Mouse (Mus musculus): ENCODE data around the gene Tmem179b. TPM values are rescaled to one million over a fixed set of nuclear protein-coding genes. Genes with fewer than 3 reads are reported as not detected.

The Tmem179b gene
- polyA plus RNA-seq, 1 experiment = 28.7 TPM

DNA sequence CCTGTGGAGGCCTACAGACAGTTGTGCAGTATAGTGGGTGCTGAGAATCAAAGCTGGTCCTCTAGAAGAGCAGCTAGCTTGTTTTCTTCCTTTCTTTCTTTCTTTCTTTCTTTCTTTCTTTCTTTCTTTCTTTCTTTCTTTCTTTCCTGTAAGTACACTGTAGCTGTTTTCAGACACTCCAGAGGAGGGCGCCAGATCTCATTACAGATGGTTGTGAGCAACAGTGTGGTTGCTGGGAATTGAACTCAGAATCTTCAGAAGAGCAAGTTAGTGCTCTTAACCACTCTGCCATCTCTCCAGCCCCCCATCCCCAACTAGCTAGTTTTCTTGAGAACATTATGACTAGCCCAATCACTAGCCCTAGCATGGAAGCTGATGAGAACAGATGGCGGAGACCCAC lies 13.5 kb downstream of the Tmem179b start:
- Histone ChIP-seq H3K27me3 (ENCODE audit: control insufficient read depth, insufficient read depth, insufficient read length) (no peaks in the 10 kb centered on the region), H3K36me3 (ENCODE audit: control insufficient read depth, insufficient read depth) (peaks cover 41% of the 10 kb centered on the region), H3K79me2 (ENCODE audit: control insufficient read depth, insufficient read depth) (peaks cover 70% of the 10 kb centered on the region), H3ac (ENCODE audit: control insufficient read depth, insufficient read length, low read depth) (no peak overlapping the region), H3K4me3 (ENCODE audit: insufficient read depth, poor library complexity, severe bottlenecking) (no peak overlapping the region), H3K79me3 (ENCODE audit: low read depth) (peaks cover 56% of the 10 kb centered on the region)
- TF ChIP-seq CEBPB (IDR thresholded peaks at IDR 0.05; ENCODE audit: low read depth) = no peak
- TF ChIP-seq MAX (IDR thresholded peaks at IDR 0.05) = no peak
- no peak for TF ChIP-seq FOSL1 (IDR thresholded peaks at IDR 0.05; ENCODE audit: insufficient read depth, low read length, poor library complexity, severe bottlenecking)
- TF ChIP-seq USF1 (IDR thresholded peaks at IDR 0.05; ENCODE audit: low read depth) = no peak
- no peak for TF ChIP-seq MYOD1 (IDR thresholded peaks at IDR 0.05; ENCODE audit: control insufficient read depth, insufficient read length, low read depth)
- no peak for TF ChIP-seq MYOG (IDR thresholded peaks at IDR 0.05; ENCODE audit: control insufficient read depth, extremely low read depth, insufficient read length)

- Histone ChIP-seq H3K79me3 (ENCODE audit: low read depth) (peaks cover 56% of the 10 kb centered on the region), H3K79me2 (ENCODE audit: control insufficient read depth, insufficient read depth) (peaks cover 79% of the 10 kb centered on the region), H3K27me3 (ENCODE audit: control insufficient read depth, insufficient read depth, insufficient read length) (no peaks in the 10 kb centered on the region), H3K4me3 (ENCODE audit: insufficient read depth, poor library complexity, severe bottlenecking) (no peak overlapping the region), H3K36me3 (ENCODE audit: control insufficient read depth, insufficient read depth) (peaks cover 34% of the 10 kb centered on the region), H3ac (ENCODE audit: control insufficient read depth, insufficient read length, low read depth) (no peak overlapping the region)
- no peak for TF ChIP-seq MYOD1 (IDR thresholded peaks at IDR 0.05; ENCODE audit: control insufficient read depth, insufficient read length, low read depth)
- no peak for TF ChIP-seq USF1 (IDR thresholded peaks at IDR 0.05; ENCODE audit: low read depth)
- TF ChIP-seq CTCF (IDR thresholded peaks at IDR 0.05; ENCODE audit: control insufficient read depth, insufficient read depth, insufficient read length) = no peak
- TF ChIP-seq MAX (IDR thresholded peaks at IDR 0.05) = no peak
- TF ChIP-seq FOSL1 (IDR thresholded peaks at IDR 0.05; ENCODE audit: insufficient read depth, low read length, poor library complexity, severe bottlenecking) = no peak
- no peak for TF ChIP-seq MYOG (IDR thresholded peaks at IDR 0.05; ENCODE audit: control insufficient read depth, extremely low read depth, insufficient read length)
- no peak for TF ChIP-seq CEBPB (IDR thresholded peaks at IDR 0.05; ENCODE audit: low read depth)
Observed at GRCm38 (mm10) chr19:8758899-8759298, 15.4 kb downstream of the Tmem179b start.

DNA sequence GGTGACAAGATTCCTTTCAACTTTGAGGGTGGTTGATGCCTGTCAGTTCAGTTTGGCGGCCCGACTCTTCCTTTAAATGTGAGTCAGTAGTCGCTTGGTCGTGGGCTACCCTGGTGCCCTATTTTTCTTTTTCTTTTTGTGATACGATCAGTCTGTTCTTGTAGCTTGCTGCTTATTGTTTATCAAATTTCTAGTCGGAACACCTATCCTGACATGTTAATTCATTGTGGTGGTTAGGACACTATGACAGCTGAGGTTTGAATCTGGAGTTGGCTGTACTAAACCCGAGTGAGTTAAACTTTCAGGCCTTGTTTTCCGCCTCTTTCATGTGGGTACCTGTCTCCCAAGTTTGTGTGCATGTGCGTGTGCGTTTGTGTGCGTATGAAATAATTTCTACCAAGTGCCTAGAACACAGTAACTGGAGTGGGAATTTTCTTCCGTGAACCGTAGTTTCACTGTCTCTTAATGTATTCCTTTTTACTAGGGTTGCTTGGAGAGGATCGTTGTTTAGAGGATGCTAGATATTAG lies 16.7 kb downstream of the Tmem179b start:
- Histone ChIP-seq H3ac (ENCODE audit: control insufficient read depth, insufficient read length, low read depth) (peak overlapping the region; percentile 99), H3K79me3 (ENCODE audit: low read depth) (peaks cover 52% of the 10 kb centered on the region), H3K36me3 (ENCODE audit: control insufficient read depth, insufficient read depth) (peaks cover 34% of the 10 kb centered on the region), H3K27me3 (ENCODE audit: control insufficient read depth, insufficient read depth, insufficient read length) (no peaks in the 10 kb centered on the region), H3K79me2 (ENCODE audit: control insufficient read depth, insufficient read depth) (peaks cover 70% of the 10 kb centered on the region), H3K4me3 (ENCODE audit: insufficient read depth, poor library complexity, severe bottlenecking) (peak overlapping the region; percentile 95)
- TF ChIP-seq MYOG (IDR thresholded peaks at IDR 0.05; ENCODE audit: control insufficient read depth, extremely low read depth, insufficient read length) (no peak), CEBPB (IDR thresholded peaks at IDR 0.05; ENCODE audit: low read depth) (no peak), MYOD1 (IDR thresholded peaks at IDR 0.05; ENCODE audit: control insufficient read depth, insufficient read length, low read depth) (no peak), MAX (IDR thresholded peaks at IDR 0.05) (no peak), USF1 (IDR thresholded peaks at IDR 0.05; ENCODE audit: low read depth) (no peak), CTCF (IDR thresholded peaks at IDR 0.05; ENCODE audit: control insufficient read depth, insufficient read depth, insufficient read length) (no peak), FOSL1 (IDR thresholded peaks at IDR 0.05; ENCODE audit: insufficient read depth, low read length, poor library complexity, severe bottlenecking) (no peak)

GRCm38 (mm10) chr19:8756635-8757387 lies 17.5 kb downstream of the Tmem179b start, which contains the start of gene Nxf1:
Nxf1 (plus strand) TSS chr19:8757073.
- peaks cover 62% of the 10 kb centered on the region for H3K79me2 ChIP-seq (ENCODE audit: control insufficient read depth, insufficient read depth)
- TF ChIP-seq FOSL1 (IDR thresholded peaks at IDR 0.05; ENCODE audit: insufficient read depth, low read length, poor library complexity, severe bottlenecking) = no peak
- TF ChIP-seq CEBPB (IDR thresholded peaks at IDR 0.05; ENCODE audit: low read depth) = peak; percentile 37

GRCm38 (mm10) chr19:8755652-8756051 lies 18.6 kb downstream of the Tmem179b start:
- no peak for TF ChIP-seq CTCF (IDR thresholded peaks at IDR 0.05; ENCODE audit: control insufficient read depth, insufficient read depth, insufficient read length)
- H3K27me3 ChIP-seq (ENCODE audit: control insufficient read depth, insufficient read depth, insufficient read length) = no peaks in the 10 kb centered on the region
- peaks cover 51% of the 10 kb centered on the region for H3K79me2 ChIP-seq (ENCODE audit: control insufficient read depth, insufficient read depth)
- H3ac ChIP-seq (ENCODE audit: control insufficient read depth, insufficient read length, low read depth) = no peak overlapping the region
- H3K4me3 ChIP-seq (ENCODE audit: insufficient read depth, poor library complexity, severe bottlenecking) = no peak overlapping the region
- H3K79me3 ChIP-seq (ENCODE audit: low read depth) = peaks cover 34% of the 10 kb centered on the region
- peaks cover 43% of the 10 kb centered on the region for H3K36me3 ChIP-seq (ENCODE audit: control insufficient read depth, insufficient read depth)

More at GRCm38 (mm10) chr19:8756635-8757387, 17.5 kb downstream of the Tmem179b start, which contains the start of gene Nxf1:
- Histone ChIP-seq H3ac (ENCODE audit: control insufficient read depth, insufficient read length, low read depth) (peak within 1 kb of the TSS; percentile 99), H3K36me3 (ENCODE audit: control insufficient read depth, insufficient read depth) (peaks cover 34% of the 10 kb centered on the region), H3K4me3 (ENCODE audit: insufficient read depth, poor library complexity, severe bottlenecking) (peak within 1 kb of the TSS; percentile 95), H3K79me3 (ENCODE audit: low read depth) (peaks cover 45% of the 10 kb centered on the region), H3K27me3 (ENCODE audit: control insufficient read depth, insufficient read depth, insufficient read length) (no peaks in the 10 kb centered on the region)

DNA sequence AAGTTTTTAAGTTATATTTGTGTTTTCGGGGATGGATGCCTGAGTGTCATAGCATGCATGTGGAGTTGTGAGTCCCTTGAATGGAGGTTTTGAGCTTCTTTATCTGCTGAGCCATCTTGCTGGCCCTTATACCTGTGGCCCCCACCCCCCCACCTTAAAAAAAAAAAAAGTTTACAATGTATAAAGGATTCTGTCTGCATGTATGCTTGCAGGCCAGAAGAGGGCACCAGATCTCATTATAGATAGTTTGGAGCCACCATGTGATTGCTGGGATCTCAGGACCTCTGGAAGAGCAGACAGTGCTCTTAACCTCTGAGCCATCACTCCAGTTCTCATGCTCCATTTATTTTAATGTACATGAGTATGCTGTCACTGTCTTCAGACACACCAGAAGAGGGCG lies 26.9 kb downstream of the Tmem179b start:
- Histone ChIP-seq H3K79me2 (ENCODE audit: control insufficient read depth, insufficient read depth) (peaks cover 19% of the 10 kb centered on the region), H3K4me3 (ENCODE audit: insufficient read depth, poor library complexity, severe bottlenecking) (no peak overlapping the region), H3ac (ENCODE audit: control insufficient read depth, insufficient read length, low read depth) (no peak overlapping the region), H3K27me3 (ENCODE audit: control insufficient read depth, insufficient read depth, insufficient read length) (no peaks in the 10 kb centered on the region), H3K36me3 (ENCODE audit: control insufficient read depth, insufficient read depth) (peaks cover 92% of the 10 kb centered on the region), H3K79me3 (ENCODE audit: low read depth) (peaks cover 9% of the 10 kb centered on the region)
- TF ChIP-seq CEBPB (IDR thresholded peaks at IDR 0.05; ENCODE audit: low read depth) = no peak
- no peak for TF ChIP-seq MAX (IDR thresholded peaks at IDR 0.05)
- no peak for TF ChIP-seq MYOG (IDR thresholded peaks at IDR 0.05; ENCODE audit: control insufficient read depth, extremely low read depth, insufficient read length)
- TF ChIP-seq CTCF (IDR thresholded peaks at IDR 0.05; ENCODE audit: control insufficient read depth, insufficient read depth, insufficient read length) = no peak
- TF ChIP-seq USF1 (IDR thresholded peaks at IDR 0.05; ENCODE audit: low read depth) = no peak
- no peak for TF ChIP-seq MYOD1 (IDR thresholded peaks at IDR 0.05; ENCODE audit: control insufficient read depth, insufficient read length, low read depth)
- no peak for TF ChIP-seq FOSL1 (IDR thresholded peaks at IDR 0.05; ENCODE audit: insufficient read depth, low read length, poor library complexity, severe bottlenecking)

Data from C2C12 (cell line).